Mouse (Mus musculus) neural tube, embryonic 15.5 days (tissue): ENCODE results near the gene Fbxo33. TPM values are rescaled to one million over a fixed set of nuclear protein-coding genes. Genes with fewer than 3 reads are reported as not detected.

Experiments
- ATAC-seq: fragments of 200-750 bp; cut with Nextera tagmentation; 2 replicates; pipeline ENCODE4 v1.8.0; 2017; ENCODE audit warnings: mild to moderate bottlenecking, moderate TSS enrichment, moderate library complexity; ENCODE audit not compliant: low FRiP score
- H3K27ac ChIP-seq: fragments of 300-500 bp; sonication (generic); replicated peaks from 2 replicates; pipeline ENCODE4 v1.5.1; 2015; ENCODE audit warnings: mild to moderate bottlenecking, inconsistent platforms
- H3K27me3 ChIP-seq: fragments of 300-500 bp; sonication (generic); replicated peaks from 2 replicates; pipeline ENCODE4 v1.6.1; 2015; ENCODE audit warnings: inconsistent platforms
- H3K36me3 ChIP-seq: fragments of 300-500 bp; sonication (generic); 2 replicates; pipeline ENCODE4 v1.6.1; 2015; ENCODE audit warnings: inconsistent platforms
- H3K4me1 ChIP-seq: fragments of 300-500 bp; sonication (generic); 2 replicates; pipeline ENCODE4 v1.6.1; 2015; ENCODE audit warnings: inconsistent platforms
- H3K4me2 ChIP-seq: fragments of 300-500 bp; sonication (generic); 2 replicates; pipeline ENCODE4 v1.6.1; 2015; ENCODE audit warnings: inconsistent platforms, mild to moderate bottlenecking, moderate library complexity
- H3K4me3 ChIP-seq: fragments of 300-500 bp; sonication (generic); replicated peaks from 2 replicates; pipeline ENCODE4 v1.5.1; 2015; ENCODE audit warnings: mild to moderate bottlenecking, inconsistent platforms
- H3K9ac ChIP-seq: fragments of 300-500 bp; sonication (generic); replicated peaks from 2 replicates; pipeline ENCODE4 v1.6.1; 2015; ENCODE audit warnings: mild to moderate bottlenecking, inconsistent platforms
- H3K9me3 ChIP-seq: fragments of 300-500 bp; sonication (generic); replicated peaks from 2 replicates; pipeline ENCODE4 v1.6.1; 2016; ENCODE audit warnings: inconsistent platforms
- WGBS: fragments of 180-500 bp; shearing (Covaris S2); methylation state at CpG from one replicate; pipeline ENCODE4 v1.1.7; 2015; ENCODE audit warnings: mixed read lengths; 5-methylcytosine and 5-hydroxymethylcytosine counted together
- polyA plus RNA-seq: library from polyadenylated mRNA; unstranded; fragments of >200 nt; fragmentation: Nextera tagmentation; extraction: Ambion mirVana; gene quantifications from 2 replicates; pipeline ENCODE4 v1.2.1, GENCODE M21; 2015

Fbxo33 gene
- polyA plus RNA-seq, 1 experiment from 2014 or later, result 8.3 TPM

- 67% methylated on average over 4 of the region's 4 CpGs for WGBS
- Histone ChIP-seq H3K9me3 (no peaks in the 10 kb centered on the region), H3K9ac (no peak overlapping the region), H3K4me1 (no peaks in the 10 kb centered on the region), H3K36me3 (peaks cover 22% of the 10 kb centered on the region), H3K27ac (no peak overlapping the region), H3K4me2 (no peak overlapping the region), H3K27me3 (no peaks in the 10 kb centered on the region), H3K4me3 (no peak overlapping the region)
- no peak; the same call in 1 of the 2 replicates for ATAC-seq
Measured at GRCm38 (mm10) chr12:59195941-59196340, 23.6 kb downstream of the Fbxo33 start.

- H3K4me1 ChIP-seq, result no peaks in the 10 kb centered on the region
- 92% methylated on average over 4 of the region's 4 CpGs for WGBS
- no peaks in the 10 kb centered on the region for H3K9me3 ChIP-seq
- H3K4me3 ChIP-seq, result no peak overlapping the region
- no peak overlapping the region for H3K4me2 ChIP-seq
- H3K36me3 ChIP-seq, result peaks cover 21% of the 10 kb centered on the region
- H3K9ac ChIP-seq, result no peak overlapping the region
- no peak for ATAC-seq
- H3K27me3 ChIP-seq, result no peaks in the 10 kb centered on the region
- no peak overlapping the region for H3K27ac ChIP-seq
Measured at GRCm38 (mm10) chr12:59195065-59195464, 24.5 kb downstream of the Fbxo33 start.

GRCm38 (mm10) chr12:59194341-59195003 lies 25.1 kb downstream of the Fbxo33 start:
- Histone ChIP-seq H3K36me3 (peaks cover 18% of the 10 kb centered on the region), H3K4me1 (no peaks in the 10 kb centered on the region), H3K27ac (no peak overlapping the region), H3K9ac (no peak overlapping the region), H3K4me2 (no peak overlapping the region), H3K4me3 (no peak overlapping the region), H3K27me3 (no peaks in the 10 kb centered on the region), H3K9me3 (no peaks in the 10 kb centered on the region)
- WGBS, result 90% methylated on average over 9 of the region's 9 CpGs
- ATAC-seq, result no peak

- ATAC-seq, result no peak
- Histone ChIP-seq H3K9ac (no peak overlapping the region), H3K4me1 (no peaks in the 10 kb centered on the region), H3K27me3 (no peaks in the 10 kb centered on the region), H3K9me3 (no peaks in the 10 kb centered on the region), H3K36me3 (peaks cover 17% of the 10 kb centered on the region), H3K4me3 (no peak overlapping the region), H3K27ac (no peak overlapping the region), H3K4me2 (no peak overlapping the region)
- 93% methylated on average over 3 of the region's 3 CpGs for WGBS
Measured at GRCm38 (mm10) chr12:59193637-59194036, 25.9 kb downstream of the Fbxo33 start.

GRCm38 (mm10) chr12:59188086-59188682 lies 31.3 kb downstream of the Fbxo33 start:
- H3K9ac ChIP-seq, result no peak overlapping the region
- peaks cover 46% of the 10 kb centered on the region for H3K36me3 ChIP-seq
- H3K4me1 ChIP-seq, result no peaks in the 10 kb centered on the region
- no peak for ATAC-seq
- no peak overlapping the region for H3K4me3 ChIP-seq
- H3K9me3 ChIP-seq, result no peaks in the 10 kb centered on the region
- no peak overlapping the region for H3K27ac ChIP-seq
- no peaks in the 10 kb centered on the region for H3K27me3 ChIP-seq
- no peak overlapping the region for H3K4me2 ChIP-seq
- 89% methylated on average over 12 of the region's 12 CpGs for WGBS

GRCm38 (mm10) chr12:59177814-59178213 lies 41.7 kb downstream of the Fbxo33 start:
- 0 out of 2 replicates have a peak overlapping the region, but pooled peaks have one; percentile 9 for H3K27ac ChIP-seq
- no peaks in the 10 kb centered on the region for H3K9me3 ChIP-seq
- no peaks in the 10 kb centered on the region for H3K27me3 ChIP-seq
- H3K4me2 ChIP-seq, result no peak overlapping the region
- 0 out of 2 replicates have a peak, but pooled peaks have one; percentile 45 for ATAC-seq
- H3K4me1 ChIP-seq, result no peaks in the 10 kb centered on the region
- WGBS, result 73% methylated on average over 3 of the region's 3 CpGs
- no peak overlapping the region for H3K4me3 ChIP-seq
- H3K36me3 ChIP-seq, result peaks cover 56% of the 10 kb centered on the region
- H3K9ac ChIP-seq, result no peak overlapping the region

GRCm38 (mm10) chr12:59169935-59170334 lies 49.6 kb downstream of the Fbxo33 start:
- WGBS, result 84% methylated on average over 4 of the region's 4 CpGs
- Histone ChIP-seq H3K9me3 (no peaks in the 10 kb centered on the region), H3K27ac (no peak overlapping the region), H3K4me2 (no peak overlapping the region), H3K4me3 (no peak overlapping the region), H3K36me3 (peaks cover 26% of the 10 kb centered on the region), H3K9ac (no peak overlapping the region), H3K4me1 (no peaks in the 10 kb centered on the region), H3K27me3 (no peaks in the 10 kb centered on the region)
- no peak for ATAC-seq

- ATAC-seq, result no peak
- WGBS, result 96% methylated on average over 4 of the region's 4 CpGs
- H3K4me2 ChIP-seq, result no peak overlapping the region
- H3K4me3 ChIP-seq, result no peak overlapping the region
- no peak overlapping the region for H3K9ac ChIP-seq
- H3K27ac ChIP-seq, result no peak overlapping the region
- H3K9me3 ChIP-seq, result no peaks in the 10 kb centered on the region
- H3K36me3 ChIP-seq, result peaks cover 32% of the 10 kb centered on the region
- H3K4me1 ChIP-seq, result no peaks in the 10 kb centered on the region
- H3K27me3 ChIP-seq, result no peaks in the 10 kb centered on the region
Measured at GRCm38 (mm10) chr12:59166557-59166956, 53.0 kb downstream of the Fbxo33 start.

GRCm38 (mm10) chr12:59164522-59164921 lies 55.0 kb downstream of the Fbxo33 start:
- no peaks in the 10 kb centered on the region for H3K9me3 ChIP-seq
- no peaks in the 10 kb centered on the region for H3K4me1 ChIP-seq
- no peak overlapping the region for H3K4me3 ChIP-seq
- ATAC-seq, result no peak
- WGBS, result 95% methylated on average over 6 of the region's 6 CpGs
- H3K27ac ChIP-seq, result no peak overlapping the region
- no peaks in the 10 kb centered on the region for H3K27me3 ChIP-seq
- H3K4me2 ChIP-seq, result no peak overlapping the region
- peaks cover 33% of the 10 kb centered on the region for H3K36me3 ChIP-seq
- H3K9ac ChIP-seq, result no peak overlapping the region

- ATAC-seq, result no peak
- H3K4me3 ChIP-seq, result no peak overlapping the region
- H3K27me3 ChIP-seq, result no peaks in the 10 kb centered on the region
- no peaks in the 10 kb centered on the region for H3K4me1 ChIP-seq
- H3K36me3 ChIP-seq, result peaks cover 43% of the 10 kb centered on the region
- no peak overlapping the region for H3K9ac ChIP-seq
- no peak overlapping the region for H3K4me2 ChIP-seq
- no peaks in the 10 kb centered on the region for H3K9me3 ChIP-seq
- H3K27ac ChIP-seq, result no peak overlapping the region
- 93% methylated on average over 2 of the region's 2 CpGs for WGBS
Measured at GRCm38 (mm10) chr12:59162797-59163196, 56.7 kb downstream of the Fbxo33 start.

GRCm38 (mm10) chr12:59161091-59161490 lies 58.4 kb downstream of the Fbxo33 start:
- H3K4me2 ChIP-seq, result no peak overlapping the region
- H3K4me3 ChIP-seq, result no peak overlapping the region
- H3K9me3 ChIP-seq, result no peaks in the 10 kb centered on the region
- H3K9ac ChIP-seq, result no peak overlapping the region
- H3K4me1 ChIP-seq, result no peaks in the 10 kb centered on the region
- WGBS, result 59% methylated on average over 2 of the region's 2 CpGs
- H3K36me3 ChIP-seq, result peaks cover 49% of the 10 kb centered on the region
- ATAC-seq, result no peak
- no peaks in the 10 kb centered on the region for H3K27me3 ChIP-seq
- no peak overlapping the region for H3K27ac ChIP-seq
